Mouse (Mus musculus) E14TG2a.4 (cell line): ENCODE data around the gene Ccdc144b.

Source experiments
- CTCF ChIP-seq: conservative IDR thresholded peaks from 2 replicates; pipeline ENCODE4 v1.5.1; 2014; ENCODE audit warnings: low read length
- NANOG ChIP-seq: IDR thresholded peaks from 2 replicates; pipeline ENCODE4 v1.6.1; 2014; ENCODE audit warnings: borderline replicate concordance, low read length, mixed read lengths

GRCm38 (mm10) chr3:35970441-35970840, 82.9 kb downstream of the Ccdc144b start:
- no peak for TF ChIP-seq CTCF
- no peak for TF ChIP-seq NANOG
